Mouse (Mus musculus) R1 (cell line): ENCODE data around the gene Brap.
"Not testable (repeated sequence)": the region's sequence is repeated elsewhere in the genome, so short reads cannot be mapped to it uniquely, and the experiment has no call there.

Source experiments
- DNase-seq: peaks from one replicate; pipeline ENCODE4 v3.0.0-alpha.2; 2018; ENCODE audit warnings: low read depth, low spot score

Brap gene

GRCm38 (mm10) chr5:121668411-121668810 lies 8.0 kb downstream of the Brap start:
- no peak for DNase-seq

GRCm38 (mm10) chr5:121670412-121670811 lies 10.0 kb downstream of the Brap start:
- DNase-seq = peak; percentile 76

GRCm38 (mm10) chr5:121682250-121682649 lies 21.9 kb downstream of the Brap start:
- no peak for DNase-seq

- peak; percentile 14 for DNase-seq
Observed at GRCm38 (mm10) chr5:121685495-121685894, 25.1 kb downstream of the Brap start.

GRCm38 (mm10) chr5:121686113-121686898 lies 25.9 kb downstream of the Brap start:
- DNase-seq = no peak

- DNase-seq = no peak
Observed at GRCm38 (mm10) chr5:121690482-121691211, 30.3 kb downstream of the Brap start.

GRCm38 (mm10) chr5:121691436-121691835 lies 31.1 kb downstream of the Brap start:
- not testable (repeated sequence) for DNase-seq

- no peak for DNase-seq
Observed at GRCm38 (mm10) chr5:121692897-121693296, 32.5 kb downstream of the Brap start.

GRCm38 (mm10) chr5:121696761-121697160 lies 36.4 kb downstream of the Brap start:
- no peak for DNase-seq

GRCm38 (mm10) chr5:121699891-121700290 lies 39.5 kb downstream of the Brap start:
- peak; percentile 35 for DNase-seq

GRCm38 (mm10) chr5:121700496-121700895 lies 40.1 kb downstream of the Brap start:
- peak; percentile 16 for DNase-seq

GRCm38 (mm10) chr5:121701111-121701769 lies 40.9 kb downstream of the Brap start:
- DNase-seq = no peak

GRCm38 (mm10) chr5:121703341-121703740 lies 43.0 kb downstream of the Brap start:
- no peak for DNase-seq

GRCm38 (mm10) chr5:121704512-121705248 lies 44.3 kb downstream of the Brap start:
- peak; percentile 73 for DNase-seq

GRCm38 (mm10) chr5:121710402-121710801 lies 50.0 kb downstream of the Brap start:
- DNase-seq = peak; percentile 61

GRCm38 (mm10) chr5:121710851-121711173 lies 50.4 kb downstream of the Brap start:
- peak; percentile 81 for DNase-seq

- DNase-seq = peak; percentile 90
Observed at GRCm38 (mm10) chr5:121711174-121711927, 51.0 kb downstream of the Brap start, which contains the start of gene Atxn2. Gene Atxn2, plus strand, starts transcription at chr5:121711337.

- no peak for DNase-seq
Observed at GRCm38 (mm10) chr5:121711928-121712231, 51.5 kb downstream of the Brap start.

- peak; percentile 57 for DNase-seq
Observed at GRCm38 (mm10) chr5:121712232-121712933, 52.0 kb downstream of the Brap start.

- no peak for DNase-seq
Observed at GRCm38 (mm10) chr5:121712934-121713538, 52.7 kb downstream of the Brap start.
